Comparison of ENCODE assay signal across 8 mouse cellular contexts in genomic region chr8:64947698-64948034, GRCm38 (mm10). TPM values are rescaled to one million over a fixed set of nuclear protein-coding genes. Genes with fewer than 3 reads are reported as not detected.
DNase-seq lines count a peak whose midpoint lies in the region; ATAC-seq and TF ChIP-seq lines count a peak whose summit lies in the region.

No protein-coding gene starts in this region.

- no peak for DNase-seq in left cerebral cortex, adult 2 months (ENCODE audit: extremely low spot score in 1 of 2, low spot score in 2 of 2)
- DNase-seq in left cerebral cortex, postnatal 36 days (ENCODE audit: low spot score in 2 of 2) = no peak
- DNase-seq in embryonic facial prominence, embryonic 11.5 days (ENCODE audit: low spot score) = no peak
- no peak for DNase-seq in intestine, embryonic 14.5 days (ENCODE audit: low spot score)
- DNase-seq in left cerebral cortex, adult 8-10 months (ENCODE audit: low spot score in 2 of 2) = no peak
- DNase-seq in layer of hippocampus, adult 18-20 months (ENCODE audit: low spot score in 2 of 2) = no peak
- DNase-seq in thymus, postnatal 4 days = no peak

- intact Hi-C loops in left cerebral cortex, adult 2 months (cut with DNase I) = loop anchor here (2.0 kb wide), 1 partner anchor 215 kb away; the partner anchor contains the start of gene Msmo1
- intact Hi-C loops in left cerebral cortex, postnatal 36 days (cut with DNase I) = no loop called here

- no peak for TF ChIP-seq CTCF in left cerebral cortex, adult 2 months (IDR thresholded peaks at IDR 0.05)

- H3ac ChIP-seq in myocyte (ENCODE audit: control insufficient read depth, insufficient read length) = peak overlapping the region; percentile 10

- H3K4me2 ChIP-seq in embryonic facial prominence, embryonic 11.5 days (ENCODE audit: low read depth, low read length) = peak overlapping the region; percentile 54
- H3K4me2 ChIP-seq in intestine, embryonic 14.5 days (ENCODE audit: low read length) = peak overlapping the region; percentile 50
- peak overlapping the region; percentile 94 for H3K4me2 ChIP-seq in myocyte (ENCODE audit: low read depth)

- no peaks in the 10 kb centered on the region for H3K9me3 ChIP-seq in embryonic facial prominence, embryonic 11.5 days (replicated peaks; ENCODE audit: control insufficient read depth, low read length)
- no peaks in the 10 kb centered on the region for H3K9me3 ChIP-seq in intestine, embryonic 14.5 days (ENCODE audit: control insufficient read depth, low read length)

- WGBS in embryonic facial prominence, embryonic 11.5 days = 11% methylated on average over 10 of the region's 10 CpGs
- 9% methylated on average over 10 of the region's 10 CpGs for WGBS in intestine, embryonic 14.5 days

- H3K27ac ChIP-seq in left cerebral cortex, adult 2 months = peak overlapping the region; percentile 94
- H3K27ac ChIP-seq in embryonic facial prominence, embryonic 11.5 days (replicated peaks; ENCODE audit: low read depth, low read length) = no peak overlapping the region; the same call in 1 of the 2 replicates
- peak overlapping the region; percentile 72; the same call in 1 of the 2 replicates for H3K27ac ChIP-seq in intestine, embryonic 14.5 days (ENCODE audit: low read depth)

- no peaks in the 10 kb centered on the region for H3K36me3 ChIP-seq in embryonic facial prominence, embryonic 11.5 days (replicated peaks; ENCODE audit: control insufficient read depth, insufficient read depth, low read depth, low read length)
- H3K36me3 ChIP-seq in intestine, embryonic 14.5 days (ENCODE audit: control insufficient read depth, insufficient read depth, low read length) = no peaks in the 10 kb centered on the region
- no peaks in the 10 kb centered on the region for H3K36me3 ChIP-seq in myocyte (ENCODE audit: control insufficient read depth, insufficient read depth)

- peak overlapping the region; percentile 60 for H3K9ac ChIP-seq in embryonic facial prominence, embryonic 11.5 days (replicated peaks; ENCODE audit: low read length)
- peak overlapping the region; percentile 63 for H3K9ac ChIP-seq in intestine, embryonic 14.5 days (ENCODE audit: low read length)

- peak overlapping the region; percentile 97 for H3K4me3 ChIP-seq in left cerebral cortex, adult 2 months
- H3K4me3 ChIP-seq in embryonic facial prominence, embryonic 11.5 days (ENCODE audit: low read depth, low read length) = peak overlapping the region; percentile 76
- peak overlapping the region; percentile 71 for H3K4me3 ChIP-seq in intestine, embryonic 14.5 days (ENCODE audit: low read depth, low read length)
- peak overlapping the region; percentile 48 for H3K4me3 ChIP-seq in myocyte

- no peaks in the 10 kb centered on the region for H3K27me3 ChIP-seq in embryonic facial prominence, embryonic 11.5 days (ENCODE audit: control insufficient read depth, insufficient read depth, low read length)
- H3K27me3 ChIP-seq in intestine, embryonic 14.5 days (replicated peaks; ENCODE audit: control insufficient read depth, insufficient read depth, low read length) = 0 out of 2 replicates have a peak, but pooled peaks cover 7% of the 10 kb centered on the region
- H3K27me3 ChIP-seq in myocyte (ENCODE audit: control insufficient read depth, insufficient read depth, insufficient read length) = no peaks in the 10 kb centered on the region

- TF ChIP-seq POLR2A in myocyte (IDR thresholded peaks at IDR 0.05; ENCODE audit: insufficient read length, low read depth) = no peak

- no peaks in the 10 kb centered on the region for H3K79me2 ChIP-seq in myocyte (ENCODE audit: control insufficient read depth, insufficient read depth)

- H3K4me1 ChIP-seq in embryonic facial prominence, embryonic 11.5 days (ENCODE audit: control insufficient read depth, insufficient read depth, low read length) = no peaks in the 10 kb centered on the region
- H3K4me1 ChIP-seq in intestine, embryonic 14.5 days (replicated peaks; ENCODE audit: control insufficient read depth, insufficient read depth, low read length) = peaks cover 3% of the 10 kb centered on the region; the same call in 1 of the 2 replicates

- no peak for ATAC-seq in embryonic facial prominence, embryonic 11.5 days (replicated peaks; ENCODE audit: insufficient number of reproducible peaks, low FRiP score, low TSS enrichment, low read depth)
- ATAC-seq in intestine, embryonic 14.5 days (replicated peaks; ENCODE audit: low FRiP score, low TSS enrichment, low read depth) = no peak

TF ChIP-seq in myocyte, 11 proteins besides CTCF, POLR2A, EP300 and RAD21:
- TF ChIP-seq USF1 (IDR thresholded peaks at IDR 0.05; ENCODE audit: low read depth) (no peak), MYOG (IDR thresholded peaks at IDR 0.05; ENCODE audit: control insufficient read depth in 1 of 3, insufficient read depth in 1 of 3, insufficient read length in 2 of 3, low read depth in 2 of 3) (no peak), MYOD1 (IDR thresholded peaks at IDR 0.05; ENCODE audit: control insufficient read depth in 1 of 3, insufficient read length in 2 of 3, low read depth in 2 of 3) (no peak), SRF (IDR thresholded peaks at IDR 0.05; ENCODE audit: control insufficient read depth, insufficient read length, low read depth) (no peak), TCF12 (IDR thresholded peaks at IDR 0.05; ENCODE audit: insufficient read depth, poor library complexity, severe bottlenecking) (no peak), E2F4 (IDR thresholded peaks at IDR 0.05; ENCODE audit: insufficient read depth) (no peak), REST (IDR thresholded peaks at IDR 0.05; ENCODE audit: insufficient read depth, insufficient read length) (no peak), TCF3 (IDR thresholded peaks at IDR 0.05; ENCODE audit: insufficient read length, low read depth) (no peak), MAX (IDR thresholded peaks at IDR 0.05; ENCODE audit: low read depth) (no peak), CEBPB (IDR thresholded peaks at IDR 0.05; ENCODE audit: insufficient read depth, poor library complexity, severe bottlenecking) (no peak), POLR2AphosphoS2 (IDR thresholded peaks at IDR 0.05; ENCODE audit: insufficient read length, low read depth) (no peak)

RNA-seq across cellular contexts. Expression of gene Tmem192, which starts 0.7 kb away (rescaled TPM):
- total RNA-seq in left cerebral cortex, adult 2 months (2021) = 10 to 100 TPM; 24.0 to 24.1 TPM
- total RNA-seq in left cerebral cortex, postnatal 36 days (2021) = 10 to 100 TPM; 21.3 to 26.9 TPM
- polyA plus RNA-seq in embryonic facial prominence, embryonic 11.5 days (2014; fragmentation: Nextera tagmentation; extraction: Ambion mirVana) = 17.6 and 21.4 TPM in 2 replicates
- polyA plus RNA-seq in intestine, embryonic 14.5 days (2014; fragmentation: Nextera tagmentation; extraction: Ambion mirVana) = 36.4 and 44.1 TPM in 2 replicates
- 38.5 TPM for polyA plus RNA-seq in myocyte (2012; fragmentation: generic; extraction: Trizol)
- total RNA-seq in left cerebral cortex, adult 8-10 months (2022) = 10 to 100 TPM; 29.7 to 31.6 (median 30.9) TPM
- 10 to 100 TPM; 24.8 to 28.1 TPM for total RNA-seq in layer of hippocampus, adult 18-20 months (2021)

RNA-seq across cellular contexts. Expression of gene Trim75, which starts 40.0 kb away (rescaled TPM):
- total RNA-seq in left cerebral cortex, adult 2 months (2021) = not detected
- total RNA-seq in left cerebral cortex, postnatal 36 days (2021) = not detected
- polyA plus RNA-seq in embryonic facial prominence, embryonic 11.5 days (2014; fragmentation: Nextera tagmentation; extraction: Ambion mirVana) = not detected in 2 replicates
- polyA plus RNA-seq in intestine, embryonic 14.5 days (2014; fragmentation: Nextera tagmentation; extraction: Ambion mirVana) = not detected in 2 replicates
- not detected for polyA plus RNA-seq in myocyte (2012; fragmentation: generic; extraction: Trizol)
- not detected for total RNA-seq in left cerebral cortex, adult 8-10 months (2022)
- not detected for total RNA-seq in layer of hippocampus, adult 18-20 months (2021)
